Mouse (Mus musculus) forebrain, embryonic 10.5 days (tissue): ENCODE measurements around the gene Nup85. TPM values are rescaled to one million over a fixed set of nuclear protein-coding genes. Genes with fewer than 3 reads are reported as not detected.
A peak's percentile ranks its signal among the peaks of the same experiment; 100 is the strongest.

Experiments
- DNase-seq: peaks from one replicate; pipeline ENCODE4 v3.0.0-alpha.2; 2017; ENCODE audit warnings: low spot score; ENCODE audit errors: extremely low spot score
- H3K27ac ChIP-seq: fragments of 300-500 bp; sonication (generic); 2 replicates; pipeline ENCODE4 v1.5.1; 2016; ENCODE audit warnings: mild to moderate bottlenecking
- H3K27me3 ChIP-seq: fragments of 300-500 bp; sonication (generic); 2 replicates; pipeline ENCODE4 v1.6.1; 2016; ENCODE audit warnings: mild to moderate bottlenecking; ENCODE audit not compliant: poor library complexity, severe bottlenecking
- H3K36me3 ChIP-seq: fragments of 300-500 bp; sonication (generic); replicated peaks from 2 replicates; pipeline ENCODE4 v1.6.1; 2016; ENCODE audit warnings: mild to moderate bottlenecking, moderate library complexity
- H3K4me1 ChIP-seq: fragments of 300-500 bp; sonication (generic); 2 replicates; pipeline ENCODE4 v1.6.1; 2016
- H3K4me3 ChIP-seq: fragments of 300-500 bp; sonication (generic); 2 replicates; pipeline ENCODE4 v1.5.1; 2016; ENCODE audit warnings: mild to moderate bottlenecking, moderate library complexity
- H3K9me3 ChIP-seq: fragments of 300-500 bp; sonication (generic); 2 replicates; pipeline ENCODE4 v1.6.1; 2016; ENCODE audit warnings: mild to moderate bottlenecking, moderate library complexity
- WGBS: fragments of 180-500 bp; shearing (Covaris S2); methylation state at CpG from one replicate; pipeline ENCODE4 v1.1.7; 2016; 5-methylcytosine and 5-hydroxymethylcytosine counted together
- polyA plus RNA-seq: library from polyadenylated mRNA; unstranded; fragments of >200 nt; fragmentation: Nextera tagmentation; extraction: Ambion mirVana; gene quantifications from 2 replicates; pipeline ENCODE4 v1.2.1, GENCODE M21; 2016

Gene Nup85
- polyA plus RNA-seq, 1 experiment from 2014 or later: 281 TPM

GRCm38 (mm10) chr11:115586403-115586802 lies 22.2 kb downstream of the Nup85 start:
- H3K27me3 ChIP-seq: no peaks in the 10 kb centered on the region
- H3K36me3 ChIP-seq: peaks cover 98% of the 10 kb centered on the region
- DNase-seq: no peak
- no peaks in the 10 kb centered on the region for H3K9me3 ChIP-seq
- H3K4me1 ChIP-seq: no peaks in the 10 kb centered on the region
- no peak overlapping the region for H3K27ac ChIP-seq
- 94% methylated on average over 9 of the region's 9 CpGs for WGBS
- no peak overlapping the region for H3K4me3 ChIP-seq

- H3K4me1 ChIP-seq: no peaks in the 10 kb centered on the region
- H3K27ac ChIP-seq: no peak overlapping the region
- WGBS: 86% methylated on average over 9 of the region's 9 CpGs
- H3K4me3 ChIP-seq: no peak overlapping the region
- no peaks in the 10 kb centered on the region for H3K9me3 ChIP-seq
- DNase-seq: no peak
- H3K27me3 ChIP-seq: no peaks in the 10 kb centered on the region
- H3K36me3 ChIP-seq: peaks cover 98% of the 10 kb centered on the region
Measured at GRCm38 (mm10) chr11:115587984-115588383, 23.8 kb downstream of the Nup85 start.

GRCm38 (mm10) chr11:115590526-115591075 lies 26.4 kb downstream of the Nup85 start:
- Histone ChIP-seq H3K27ac (no peak overlapping the region), H3K4me1 (no peaks in the 10 kb centered on the region), H3K36me3 (peaks cover 98% of the 10 kb centered on the region), H3K4me3 (no peak overlapping the region), H3K27me3 (no peaks in the 10 kb centered on the region), H3K9me3 (no peaks in the 10 kb centered on the region)
- DNase-seq: no peak
- WGBS: 94% methylated on average over 2 of the region's 2 CpGs

GRCm38 (mm10) chr11:115595209-115595608 lies 31.0 kb downstream of the Nup85 start:
- H3K36me3 ChIP-seq: peaks cover 97% of the 10 kb centered on the region
- H3K27me3 ChIP-seq: no peaks in the 10 kb centered on the region
- 94% methylated on average over 3 of the region's 3 CpGs for WGBS

GRCm38 (mm10) chr11:115598309-115598708 lies 34.1 kb downstream of the Nup85 start:
- no peaks in the 10 kb centered on the region for H3K9me3 ChIP-seq
- WGBS: 95% methylated on average over 4 of the region's 4 CpGs
- no peak overlapping the region for H3K27ac ChIP-seq
- no peak for DNase-seq
- H3K4me1 ChIP-seq: peaks cover 16% of the 10 kb centered on the region
- peaks cover 85% of the 10 kb centered on the region for H3K36me3 ChIP-seq
- no peaks in the 10 kb centered on the region for H3K27me3 ChIP-seq
- no peak overlapping the region for H3K4me3 ChIP-seq

More at GRCm38 (mm10) chr11:115595209-115595608, 31.0 kb downstream of the Nup85 start:
- Histone ChIP-seq H3K27ac (no peak overlapping the region), H3K4me1 (no peaks in the 10 kb centered on the region), H3K9me3 (no peaks in the 10 kb centered on the region), H3K4me3 (no peak overlapping the region)
- no peak for DNase-seq

GRCm38 (mm10) chr11:115599722-115600121 lies 35.5 kb downstream of the Nup85 start:
- Histone ChIP-seq H3K36me3 (peaks cover 70% of the 10 kb centered on the region), H3K9me3 (no peaks in the 10 kb centered on the region), H3K27ac (no peak overlapping the region), H3K27me3 (no peaks in the 10 kb centered on the region), H3K4me3 (no peak overlapping the region), H3K4me1 (peaks cover 26% of the 10 kb centered on the region)
- 97% methylated on average over 7 of the region's 7 CpGs for WGBS
- no peak for DNase-seq

GRCm38 (mm10) chr11:115600743-115601142 lies 36.5 kb downstream of the Nup85 start:
- Histone ChIP-seq H3K4me3 (no peak overlapping the region), H3K36me3 (peaks cover 67% of the 10 kb centered on the region), H3K27me3 (no peaks in the 10 kb centered on the region), H3K9me3 (no peaks in the 10 kb centered on the region), H3K4me1 (peaks cover 36% of the 10 kb centered on the region), H3K27ac (no peak overlapping the region)
- WGBS: 95% methylated on average over 15 of the region's 15 CpGs
- DNase-seq: no peak

GRCm38 (mm10) chr11:115601174-115601573 lies 36.9 kb downstream of the Nup85 start:
- WGBS: 94% methylated on average over 4 of the region's 4 CpGs
- Histone ChIP-seq H3K27ac (no peak overlapping the region), H3K9me3 (no peaks in the 10 kb centered on the region), H3K4me1 (peaks cover 39% of the 10 kb centered on the region), H3K36me3 (peaks cover 67% of the 10 kb centered on the region), H3K4me3 (no peak overlapping the region), H3K27me3 (no peaks in the 10 kb centered on the region)
- no peak for DNase-seq

- 9% methylated on average over 15 of the region's 15 CpGs for WGBS
- Histone ChIP-seq H3K4me1 (peaks cover 39% of the 10 kb centered on the region), H3K9me3 (no peaks in the 10 kb centered on the region), H3K4me3 (peak overlapping the region; percentile 100), H3K27me3 (no peaks in the 10 kb centered on the region), H3K36me3 (peaks cover 68% of the 10 kb centered on the region), H3K27ac (peak overlapping the region; percentile 98)
- no peak for DNase-seq
Measured at GRCm38 (mm10) chr11:115603128-115603475, 38.9 kb downstream of the Nup85 start.

GRCm38 (mm10) chr11:115603476-115604303 lies 39.5 kb downstream of the Nup85 start, which contains the start of the genes Mrps7 and Gga3:
Gene Mrps7, plus strand, starts transcription at chr11:115603925.
Gene Gga3, minus strand, starts transcription at chr11:115604051.
- H3K36me3 ChIP-seq: peaks cover 68% of the 10 kb centered on the region
- peaks cover 39% of the 10 kb centered on the region for H3K4me1 ChIP-seq
- WGBS: under 1% methylated on average over 88 of the region's 93 CpGs
- peak within 1 kb of the TSS; percentile 100 for H3K4me3 ChIP-seq
- H3K27me3 ChIP-seq: no peaks in the 10 kb centered on the region
- peak within 1 kb of the TSS; percentile 98 for H3K27ac ChIP-seq
- no peaks in the 10 kb centered on the region for H3K9me3 ChIP-seq
- peak; percentile 88 for DNase-seq

GRCm38 (mm10) chr11:115604304-115604696 lies 40.1 kb downstream of the Nup85 start:
- Histone ChIP-seq H3K9me3 (no peaks in the 10 kb centered on the region), H3K36me3 (peaks cover 68% of the 10 kb centered on the region), H3K27me3 (no peaks in the 10 kb centered on the region), H3K4me3 (peak overlapping the region; percentile 100), H3K27ac (peak overlapping the region; percentile 98), H3K4me1 (peaks cover 39% of the 10 kb centered on the region)
- under 1% methylated on average over 26 of the region's 26 CpGs for WGBS
- no peak for DNase-seq

GRCm38 (mm10) chr11:115606733-115607132 lies 42.5 kb downstream of the Nup85 start:
- Histone ChIP-seq H3K4me3 (no peak overlapping the region), H3K27me3 (peaks cover 6% of the 10 kb centered on the region), H3K4me1 (peaks cover 44% of the 10 kb centered on the region), H3K27ac (no peak overlapping the region), H3K9me3 (no peaks in the 10 kb centered on the region), H3K36me3 (peaks cover 60% of the 10 kb centered on the region)
- no peak for DNase-seq
- WGBS: 95% methylated on average over 18 of the region's 18 CpGs
